Mouse (Mus musculus): ENCODE measurements at regions not wholly inside any gene's neighbourhood (a gene's known extent, or its start where the extent isn't known, plus 50 kb on each side); places are given as distances from the start of the nearest gene placed in this dataset.

DNA sequence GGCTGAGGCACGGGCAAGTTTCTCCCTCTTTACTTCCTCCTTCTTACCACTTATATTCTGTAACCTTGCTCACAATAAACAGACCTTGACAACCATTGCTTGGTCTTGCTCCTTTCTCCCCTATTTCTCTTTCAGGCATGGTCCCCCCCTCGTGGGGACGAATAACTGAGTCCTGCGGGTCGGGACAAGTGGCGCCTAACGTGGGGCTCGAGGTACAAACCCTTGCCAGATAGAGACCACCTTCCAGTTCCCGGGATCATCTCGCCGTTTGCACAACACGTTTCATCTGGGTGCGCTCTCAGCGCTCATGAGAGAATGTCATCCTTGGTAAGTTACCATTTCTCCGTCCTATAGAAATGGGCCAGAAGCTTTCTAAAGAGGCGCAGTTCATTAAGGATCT is 79.6 kb upstream of the Foxn3 start:
- no peak for ATAC-seq (ENCODE audit: insufficient number of reproducible peaks, low FRiP score, low TSS enrichment)

DNA sequence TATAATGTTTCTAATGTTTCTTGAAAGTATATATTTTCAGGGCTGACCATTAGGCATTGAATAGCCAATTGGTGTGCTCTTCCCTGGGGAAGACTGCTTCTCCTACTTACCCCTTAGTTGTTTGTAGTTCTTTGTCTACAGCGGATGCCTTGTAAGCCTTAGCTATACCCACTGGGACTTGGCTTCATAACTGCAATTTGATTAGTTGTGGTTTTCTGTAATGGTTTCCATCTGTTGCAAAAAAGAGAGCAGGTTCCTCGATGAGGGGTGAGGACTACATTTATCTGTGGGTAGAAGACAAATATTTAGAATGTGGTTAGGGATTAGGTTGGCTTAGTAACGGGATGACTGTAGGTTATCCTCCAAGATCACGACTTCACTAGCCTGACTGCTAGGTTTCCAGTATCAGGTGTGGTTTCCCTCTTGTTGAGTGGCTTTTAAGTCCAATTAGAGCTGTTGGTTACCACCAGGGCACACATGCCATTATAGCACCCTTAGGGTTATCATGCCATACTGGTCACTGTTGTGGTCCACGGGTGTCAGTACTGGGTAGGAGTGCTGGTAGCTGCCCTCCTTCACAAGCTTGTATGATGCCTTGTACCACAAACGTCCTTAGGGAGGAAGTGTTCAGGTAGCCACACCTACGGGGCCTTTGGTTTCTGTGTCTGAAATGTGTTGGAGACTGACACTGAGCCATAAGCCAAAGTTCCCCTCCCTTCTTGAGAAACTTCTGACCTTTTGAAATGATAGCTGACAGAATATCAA is 78.9 kb upstream of the Foxn3 start:
- no peak for ATAC-seq (ENCODE audit: insufficient number of reproducible peaks, low FRiP score, low TSS enrichment)

DNA sequence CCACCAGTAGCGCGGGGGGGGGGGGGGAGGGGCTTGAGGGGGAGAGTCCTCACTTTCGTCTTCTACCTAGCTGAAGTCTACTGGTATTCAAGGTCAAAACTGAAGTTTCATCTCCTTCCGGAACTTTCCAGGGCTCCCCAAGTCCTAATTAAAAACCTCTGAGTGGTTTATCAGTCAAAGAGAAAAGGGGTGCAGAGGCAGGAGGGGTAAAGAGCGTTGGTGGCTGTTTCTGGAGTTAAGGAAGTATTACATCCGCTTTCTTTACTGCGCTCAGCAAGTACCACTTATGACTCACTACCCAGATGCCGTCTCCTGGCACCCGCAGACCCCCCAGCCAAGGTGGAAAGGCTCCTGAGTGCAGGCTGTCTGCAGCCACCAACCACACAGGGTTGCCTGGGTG is 77.9 kb upstream of the Foxn3 start:
- no peak for ATAC-seq (ENCODE audit: insufficient number of reproducible peaks, low FRiP score, low TSS enrichment)

- no peak; the same call in 1 of the 2 replicates for ATAC-seq (ENCODE audit: insufficient number of reproducible peaks, low FRiP score, low TSS enrichment)
These were observed 77.1 kb upstream of the Foxn3 start for GRCm38 (mm10) chr12:99640214-99641151.

DNA sequence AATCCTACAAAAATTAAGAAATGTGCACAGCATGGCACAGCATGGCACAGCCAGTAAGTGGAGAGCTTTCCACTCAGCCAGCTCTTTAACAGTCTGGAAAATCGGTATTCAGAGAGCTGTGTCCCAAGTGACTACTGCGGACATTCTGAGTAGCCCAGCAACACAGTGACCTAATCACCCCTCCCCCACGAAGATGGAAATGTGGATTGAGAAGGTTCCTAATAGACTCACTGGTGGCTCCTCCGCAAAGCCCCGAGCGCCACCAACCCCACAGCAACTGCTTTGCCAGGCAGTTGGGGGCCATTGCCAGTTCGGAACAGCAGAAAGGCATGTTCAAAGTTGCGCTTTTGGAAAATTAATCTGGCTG is 76.4 kb upstream of the Foxn3 start:
- ATAC-seq (ENCODE audit: insufficient number of reproducible peaks, low FRiP score, low TSS enrichment): no peak

- no peak for ATAC-seq (ENCODE audit: insufficient number of reproducible peaks, low FRiP score, low TSS enrichment)
These were observed 75.7 kb upstream of the Foxn3 start for GRCm38 (mm10) chr12:99639118-99639517.

- ATAC-seq (ENCODE audit: insufficient number of reproducible peaks, low FRiP score, low TSS enrichment): no peak
These were observed 74.6 kb upstream of the Foxn3 start for GRCm38 (mm10) chr12:99637986-99638385.

DNA sequence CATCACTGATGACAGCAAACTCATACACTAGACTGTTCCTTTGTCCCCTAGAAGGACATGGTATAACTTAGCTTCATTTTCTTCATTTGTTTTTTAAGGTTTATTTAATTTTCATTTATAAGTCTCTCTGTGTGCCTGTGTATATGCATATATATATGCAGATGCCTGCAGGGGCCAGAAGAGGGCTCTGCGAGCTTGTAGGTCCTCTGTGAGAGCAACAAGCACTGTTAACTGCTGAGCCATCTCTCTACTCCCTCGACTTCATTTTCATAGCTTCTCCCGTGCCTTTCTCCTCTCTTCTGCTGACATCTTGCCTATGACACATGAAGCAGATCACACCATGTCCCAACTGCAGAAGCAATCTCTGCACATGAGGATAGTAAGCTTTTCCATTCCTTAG is 72.9 kb upstream of the Foxn3 start:
- ATAC-seq (ENCODE audit: insufficient number of reproducible peaks, low FRiP score, low TSS enrichment): no peak

GRCm38 (mm10) chr12:99635361-99635760 is 72.0 kb upstream of the Foxn3 start:
- ATAC-seq (ENCODE audit: insufficient number of reproducible peaks, low FRiP score, low TSS enrichment): no peak

DNA sequence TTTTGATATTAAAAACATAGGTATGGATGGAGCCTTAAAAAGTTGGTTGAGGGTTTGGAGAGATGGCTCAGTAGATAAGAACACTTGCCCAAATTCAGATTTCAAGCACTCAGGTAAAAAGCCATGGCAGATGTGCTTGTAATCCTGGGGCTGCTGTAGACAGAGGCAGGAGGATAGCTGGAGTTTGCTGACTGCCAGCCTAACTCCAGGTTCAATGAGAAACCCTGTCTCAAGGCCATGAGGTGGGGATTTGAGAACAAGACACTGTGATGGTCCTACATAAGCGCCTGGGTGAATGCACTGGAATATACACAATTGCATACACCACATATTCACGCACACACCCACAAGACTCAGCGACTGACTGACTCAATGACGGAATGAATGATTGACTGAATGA is 71.3 kb upstream of the Foxn3 start:
- ATAC-seq (ENCODE audit: insufficient number of reproducible peaks, low FRiP score, low TSS enrichment): no peak

- no peak for ATAC-seq (ENCODE audit: insufficient number of reproducible peaks, low FRiP score, low TSS enrichment)
These were observed 70.3 kb upstream of the Foxn3 start for GRCm38 (mm10) chr12:99633678-99634077.

- no peak for ATAC-seq (ENCODE audit: insufficient number of reproducible peaks, low FRiP score, low TSS enrichment)
These were observed 69.6 kb upstream of the Foxn3 start for GRCm38 (mm10) chr12:99632988-99633387.

DNA sequence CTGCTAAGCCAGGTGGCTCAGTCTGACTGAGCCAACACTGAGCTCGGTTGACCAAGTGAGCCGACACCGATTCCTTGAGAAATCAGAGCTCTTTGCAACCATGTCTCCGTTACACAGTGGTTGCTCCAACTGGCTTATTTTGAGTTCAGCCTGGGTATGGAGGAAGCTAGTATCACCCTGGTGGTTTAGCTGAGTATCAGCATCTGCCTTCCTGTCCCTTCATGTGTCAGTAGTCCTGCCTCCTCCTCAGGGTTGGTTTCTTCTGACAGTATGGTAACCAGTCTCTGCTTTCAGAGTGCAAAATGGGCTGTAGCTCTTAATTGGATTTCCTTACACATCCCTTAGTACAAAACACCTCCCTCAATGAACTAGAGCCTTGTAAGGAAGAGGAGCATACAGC is 66.2 kb upstream of the Foxn3 start:
- ATAC-seq (ENCODE audit: insufficient number of reproducible peaks, low FRiP score, low TSS enrichment): no peak

GRCm38 (mm10) chr12:99628421-99628820 is 65.0 kb upstream of the Foxn3 start:
- ATAC-seq (ENCODE audit: insufficient number of reproducible peaks, low FRiP score, low TSS enrichment): no peak

DNA sequence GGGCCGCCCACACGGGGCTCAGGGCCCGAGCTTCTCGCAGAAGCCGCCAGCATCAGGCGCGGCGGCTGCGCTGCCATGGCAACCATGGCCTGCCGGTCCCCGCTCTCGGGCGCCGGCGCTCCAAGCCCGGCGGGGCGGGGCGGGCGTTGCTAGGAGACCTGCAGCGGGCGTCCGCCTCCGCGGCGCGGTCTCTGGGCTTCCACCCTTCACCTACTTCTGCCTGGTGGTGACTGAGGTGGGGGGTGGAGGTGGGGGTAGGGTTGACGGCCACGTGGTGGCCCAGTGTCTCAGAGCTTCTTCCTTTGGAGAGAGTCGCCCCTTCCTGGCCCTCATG is 64.5 kb upstream of the Foxn3 start:
- peak; percentile 91 for ATAC-seq (ENCODE audit: insufficient number of reproducible peaks, low FRiP score, low TSS enrichment)

GRCm38 (mm10) chr12:99627201-99627897 is 64.0 kb upstream of the Foxn3 start:
- no peak; the same call in 1 of the 2 replicates for ATAC-seq (ENCODE audit: insufficient number of reproducible peaks, low FRiP score, low TSS enrichment)

DNA sequence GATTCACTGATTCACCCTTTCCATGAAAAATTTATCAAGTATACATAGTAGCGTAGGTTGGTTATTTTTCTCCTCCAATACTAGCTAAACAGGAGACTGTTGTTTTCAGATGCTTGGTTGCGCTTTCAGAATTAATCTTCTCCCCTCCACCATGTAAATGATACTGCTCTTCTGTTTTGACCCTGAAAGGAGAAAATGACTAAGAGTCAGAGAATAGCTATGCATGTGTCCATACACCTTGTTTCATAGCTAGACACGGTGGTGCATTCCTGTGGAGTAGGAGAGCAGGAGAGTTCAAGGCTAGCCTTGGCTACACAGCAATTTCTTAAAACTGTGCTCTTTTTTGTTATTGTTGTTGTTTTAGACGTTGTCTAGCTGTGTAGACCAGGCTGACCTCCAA is 62.8 kb upstream of the Foxn3 start:
- ATAC-seq (ENCODE audit: insufficient number of reproducible peaks, low FRiP score, low TSS enrichment): no peak

DNA sequence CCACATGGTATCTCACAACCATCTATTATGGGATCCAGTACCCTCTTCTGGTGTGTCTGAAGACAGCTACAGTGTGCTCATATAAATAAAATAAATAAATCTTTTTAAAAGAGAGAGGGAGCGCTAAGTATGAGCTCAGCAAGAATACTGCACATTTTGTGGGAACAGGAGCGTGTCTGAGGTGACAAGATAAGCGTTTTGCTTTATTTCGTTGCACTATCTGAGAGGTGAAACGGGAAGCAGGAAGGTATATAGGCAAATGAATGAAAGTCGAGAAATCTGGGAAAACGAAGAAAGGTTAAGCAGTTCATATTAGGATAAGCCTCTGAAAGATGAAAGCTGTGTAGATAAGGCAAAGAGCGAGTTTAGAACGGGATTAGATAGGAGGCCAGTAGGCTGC is 61.7 kb upstream of the Foxn3 start:
- ATAC-seq (ENCODE audit: insufficient number of reproducible peaks, low FRiP score, low TSS enrichment): no peak

GRCm38 (mm10) chr12:99622238-99622637 is 58.9 kb upstream of the Foxn3 start:
- ATAC-seq (ENCODE audit: insufficient number of reproducible peaks, low FRiP score, low TSS enrichment): no peak

DNA sequence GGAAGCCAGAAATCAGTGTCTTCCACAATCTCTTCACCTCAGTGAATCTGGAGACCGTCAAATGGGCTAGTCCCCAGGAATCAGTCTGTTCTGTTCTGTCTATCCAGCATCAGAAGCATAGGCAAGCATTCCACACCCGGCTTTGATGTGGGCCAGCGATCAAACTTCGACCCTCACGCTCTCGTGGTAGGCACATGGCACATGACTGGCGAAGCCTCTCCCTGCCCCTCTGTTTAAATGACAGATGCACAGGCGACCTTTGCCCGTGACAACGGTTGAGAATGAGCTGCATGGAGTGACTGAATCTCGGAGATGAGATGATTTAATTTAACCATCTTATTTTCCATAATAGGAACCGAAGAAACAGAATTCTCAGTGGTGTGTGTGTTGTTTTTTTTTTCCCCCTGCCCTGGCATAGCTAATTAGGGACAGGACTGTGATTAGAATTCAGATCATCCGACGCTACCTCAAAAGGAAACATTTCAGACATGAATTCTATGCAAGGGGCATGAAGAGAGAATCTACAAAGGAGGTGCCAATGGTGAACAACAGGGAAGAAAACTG is 53.9 kb upstream of the Foxn3 start:
- no peak for ATAC-seq (ENCODE audit: insufficient number of reproducible peaks, low FRiP score, low TSS enrichment)

DNA sequence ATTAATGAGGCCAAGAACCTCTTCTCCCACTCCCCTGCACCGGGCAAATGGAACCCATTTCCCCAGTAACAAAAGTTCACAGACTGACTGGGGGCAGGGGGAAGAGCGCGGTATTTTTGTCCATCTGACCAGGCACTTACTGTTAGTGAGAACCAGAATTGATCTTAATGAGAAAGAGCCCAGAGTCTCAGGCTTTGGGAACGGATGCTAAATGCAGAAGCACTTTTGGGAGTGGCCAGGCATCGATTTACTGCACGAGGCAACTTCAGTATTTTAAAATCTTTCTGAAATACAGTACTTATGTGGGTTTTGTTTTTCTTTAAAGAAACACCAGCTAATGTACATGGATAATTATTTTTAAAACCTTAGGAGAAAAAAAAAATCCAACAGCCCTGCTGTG is 51.0 kb upstream of the Foxn3 start:
- no peak for ATAC-seq (ENCODE audit: insufficient number of reproducible peaks, low FRiP score, low TSS enrichment)
